Mouse (Mus musculus) heart, embryonic 12.5 days (tissue): Measurements from ENCODE around the gene Ak1. TPM values are rescaled to one million over a fixed set of nuclear protein-coding genes. Genes with fewer than 3 reads are reported as not detected.

ENCODE experiments used
- ATAC-seq: fragments of 200-750 bp; cut with Nextera tagmentation; 2 replicates; pipeline ENCODE4 v1.8.0; 2017; ENCODE audit warnings: moderate TSS enrichment, moderate library complexity; ENCODE audit not compliant: insufficient number of reproducible peaks, low FRiP score
- H3K27ac ChIP-seq: fragments of 300-500 bp; sonication (generic); 2 replicates; pipeline ENCODE4 v1.5.1; 2016; ENCODE audit warnings: mild to moderate bottlenecking, moderate library complexity; ENCODE audit not compliant: poor library complexity, severe bottlenecking
- H3K27me3 ChIP-seq: fragments of 300-500 bp; sonication (generic); replicated peaks from 2 replicates; pipeline ENCODE4 v1.6.1; 2016; ENCODE audit warnings: mild to moderate bottlenecking, moderate library complexity
- H3K36me3 ChIP-seq: fragments of 300-500 bp; sonication (generic); 2 replicates; pipeline ENCODE4 v1.6.1; 2016; ENCODE audit warnings: mild to moderate bottlenecking, moderate library complexity
- H3K4me1 ChIP-seq: fragments of 300-500 bp; sonication (generic); replicated peaks from 2 replicates; pipeline ENCODE4 v1.6.1; 2016; ENCODE audit warnings: mild to moderate bottlenecking
- H3K4me2 ChIP-seq: fragments of 300-500 bp; sonication (generic); 2 replicates; pipeline ENCODE4 v1.6.1; 2016; ENCODE audit warnings: mild to moderate bottlenecking, moderate library complexity
- H3K4me3 ChIP-seq: fragments of 300-500 bp; sonication (generic); 2 replicates; pipeline ENCODE4 v1.5.1; 2016; ENCODE audit warnings: mild to moderate bottlenecking
- H3K9ac ChIP-seq: fragments of 300-500 bp; sonication (generic); 2 replicates; pipeline ENCODE4 v1.6.1; 2016; ENCODE audit warnings: mild to moderate bottlenecking, moderate library complexity
- H3K9me3 ChIP-seq: fragments of 300-500 bp; sonication (generic); replicated peaks from 2 replicates; pipeline ENCODE4 v1.6.1; 2016; ENCODE audit warnings: mild to moderate bottlenecking, moderate library complexity
- WGBS: fragments of 180-500 bp; shearing (Covaris S2); methylation state at CpG from one replicate; pipeline ENCODE4 v1.1.7; 2016; 5-methylcytosine and 5-hydroxymethylcytosine counted together
- microRNA counts: library from miRNA; unstranded; fragments of <30 nt; microRNA quantifications from one replicate; lab custom pipeline; 2017
- microRNA-seq: library from miRNA; unstranded; fragments of <30 nt; microRNA quantifications from one replicate; pipeline ENCODE4, GENCODE M21; 2017
- polyA plus RNA-seq: library from polyadenylated mRNA; unstranded; fragments of >200 nt; fragmentation: Nextera tagmentation; extraction: Ambion mirVana; gene quantifications from 2 replicates; pipeline ENCODE4 v1.2.1, GENCODE M21; 2016

Ak1 gene
- polyA plus RNA-seq, 1 experiment from 2014 or later: 285 TPM

DNA sequence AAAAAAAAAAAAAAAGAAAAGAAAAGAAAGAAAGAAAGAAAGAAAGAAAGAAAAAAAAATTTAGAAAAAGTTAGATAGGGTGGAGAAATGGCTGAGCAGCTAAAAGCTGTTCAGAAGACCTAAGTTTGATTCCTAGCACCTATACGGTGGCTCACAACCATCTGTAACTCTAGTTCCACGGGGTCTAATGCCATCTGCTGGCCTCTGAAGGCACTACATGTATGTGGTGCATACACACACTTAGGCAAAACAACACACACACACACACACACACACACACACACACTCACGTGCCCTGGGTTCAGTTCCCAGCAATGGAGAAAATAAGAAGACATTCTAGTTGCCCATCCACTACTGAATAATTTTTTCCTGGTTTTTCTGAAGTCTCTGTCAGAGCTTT, 55.3 kb downstream of the Ak1 start:
- WGBS: 88% methylated on average over 3 of the region's 3 CpGs
- no peak overlapping the region for H3K9ac ChIP-seq
- no peak for ATAC-seq
- H3K4me2 ChIP-seq: no peak overlapping the region
- H3K9me3 ChIP-seq: no peaks in the 10 kb centered on the region
- no peak overlapping the region for H3K4me3 ChIP-seq
- no peak overlapping the region for H3K27ac ChIP-seq
- no peaks in the 10 kb centered on the region for H3K27me3 ChIP-seq
- peaks cover 86% of the 10 kb centered on the region for H3K36me3 ChIP-seq
- H3K4me1 ChIP-seq: peaks cover 50% of the 10 kb centered on the region

DNA sequence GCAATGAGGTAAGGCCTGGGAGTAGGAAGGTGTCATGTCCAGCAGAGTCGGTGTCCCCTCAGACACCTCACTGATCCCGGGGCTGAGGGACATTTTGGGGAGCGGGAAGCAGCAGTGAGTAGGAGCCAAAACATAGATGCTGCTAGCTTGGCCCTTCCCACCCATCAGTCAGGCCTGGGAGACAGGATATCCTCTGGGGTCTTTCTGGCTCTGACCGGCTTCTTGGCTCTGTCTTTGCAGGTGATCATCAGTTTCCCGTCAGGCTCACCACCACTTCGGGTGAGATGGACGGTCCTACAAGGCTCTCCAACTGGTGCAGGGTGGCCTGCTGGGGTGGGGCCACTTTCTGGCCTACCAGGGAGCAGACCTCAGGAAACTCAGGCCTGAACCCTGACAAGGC, 56.1 kb downstream of the Ak1 start:
- Histone ChIP-seq H3K4me2 (no peak overlapping the region), H3K9ac (no peak overlapping the region), H3K27me3 (no peaks in the 10 kb centered on the region), H3K36me3 (peaks cover 86% of the 10 kb centered on the region), H3K4me3 (no peak overlapping the region), H3K9me3 (no peaks in the 10 kb centered on the region), H3K4me1 (peaks cover 43% of the 10 kb centered on the region), H3K27ac (no peak overlapping the region)
- ATAC-seq: no peak
- WGBS: 88% methylated on average over 7 of the region's 7 CpGs

- 0 out of 2 replicates have a peak overlapping the region, but pooled peaks have one; percentile 11 for H3K9ac ChIP-seq
- H3K4me3 ChIP-seq: no peak overlapping the region
- no peaks in the 10 kb centered on the region for H3K9me3 ChIP-seq
- 12% methylated on average over 7 of the region's 7 CpGs for WGBS
- peaks cover 86% of the 10 kb centered on the region for H3K36me3 ChIP-seq
- H3K4me2 ChIP-seq: no peak overlapping the region
- no peaks in the 10 kb centered on the region for H3K27me3 ChIP-seq
- peaks cover 31% of the 10 kb centered on the region for H3K4me1 ChIP-seq
- peak overlapping the region; percentile 82 for H3K27ac ChIP-seq
- peak; percentile 29; the same call in 1 of the 2 replicates for ATAC-seq
These were observed 58.5 kb downstream of the Ak1 start for GRCm38 (mm10) chr2:32680051-32680451.

GRCm38 (mm10) chr2:32680961-32681650, 59.5 kb downstream of the Ak1 start:
- no peaks in the 10 kb centered on the region for H3K27me3 ChIP-seq
- no peak overlapping the region for H3K4me2 ChIP-seq
- 0 out of 2 replicates have a peak, but pooled peaks have one; percentile 10 for ATAC-seq
- H3K4me3 ChIP-seq: no peak overlapping the region
- peaks cover 31% of the 10 kb centered on the region for H3K4me1 ChIP-seq
- peak overlapping the region; percentile 82 for H3K27ac ChIP-seq
- H3K9ac ChIP-seq: peak overlapping the region; percentile 26; the same call in 1 of the 2 replicates
- peaks cover 86% of the 10 kb centered on the region for H3K36me3 ChIP-seq
- no peaks in the 10 kb centered on the region for H3K9me3 ChIP-seq
- WGBS: 84% methylated on average over 19 of the region's 19 CpGs

- Histone ChIP-seq H3K27me3 (no peaks in the 10 kb centered on the region), H3K4me2 (no peak overlapping the region), H3K4me1 (peaks cover 31% of the 10 kb centered on the region), H3K27ac (0 out of 2 replicates have a peak overlapping the region, but pooled peaks have one; percentile 22), H3K36me3 (peaks cover 90% of the 10 kb centered on the region), H3K9ac (no peak overlapping the region), H3K4me3 (no peak overlapping the region), H3K9me3 (no peaks in the 10 kb centered on the region)
- WGBS: 67% methylated on average over 6 of the region's 6 CpGs
- no peak for ATAC-seq
These were observed 60.2 kb downstream of the Ak1 start for GRCm38 (mm10) chr2:32681754-32682153.

GRCm38 (mm10) chr2:32682721-32683417, 61.3 kb downstream of the Ak1 start:
- Histone ChIP-seq H3K36me3 (peaks cover 90% of the 10 kb centered on the region), H3K27ac (0 out of 2 replicates have a peak overlapping the region, but pooled peaks have one; percentile 5)
- ATAC-seq: no peak

GRCm38 (mm10) chr2:32683701-32684100, 62.1 kb downstream of the Ak1 start:
- WGBS: 90% methylated on average over 10 of the region's 10 CpGs
- Histone ChIP-seq H3K4me3 (no peak overlapping the region), H3K4me2 (no peak overlapping the region), H3K4me1 (peaks cover 30% of the 10 kb centered on the region), H3K27ac (no peak overlapping the region), H3K27me3 (no peaks in the 10 kb centered on the region), H3K9me3 (no peaks in the 10 kb centered on the region), H3K36me3 (peaks cover 91% of the 10 kb centered on the region), H3K9ac (no peak overlapping the region)
- ATAC-seq: no peak

More at GRCm38 (mm10) chr2:32682721-32683417, 61.3 kb downstream of the Ak1 start:
- Histone ChIP-seq H3K4me3 (no peak overlapping the region), H3K27me3 (no peaks in the 10 kb centered on the region), H3K9ac (no peak overlapping the region), H3K9me3 (no peaks in the 10 kb centered on the region), H3K4me2 (no peak overlapping the region), H3K4me1 (peaks cover 31% of the 10 kb centered on the region)
- 80% methylated on average over 14 of the region's 14 CpGs for WGBS

MicroRNAs within 50 kb of the gene (microRNA counts, 519-probe panel; counts per million panel counts)
- not detected for microRNA mmu-miR-1954 (lab: Ali Mortazavi, UCI)

Small RNA genes lying within 50 kb of the gene (microRNA-seq; reads per million reads assigned to microRNA genes)
- gene Gm47291: not detected
- gene Mir1954: not detected

Other genes starting within 250 kb of the Ak1 start
- 48.2 and 48.9 TPM in 2 replicates for gene 1110008P14Rik, start 239.8 kb upstream of the Ak1 start, polyA plus RNA-seq
- gene Lcn2, start 233.5 kb upstream of the Ak1 start, polyA plus RNA-seq: 0.14 and 0.38 TPM in 2 replicates
- gene Ptges2, start 225.9 kb upstream of the Ak1 start, polyA plus RNA-seq: 39.9 and 44.9 TPM in 2 replicates
- 4.7 and 5.4 TPM in 2 replicates for gene Naif1, start 171.3 kb upstream of the Ak1 start, polyA plus RNA-seq
- 13.0 and 14.3 TPM in 2 replicates for gene Slc25a25, start 170.3 kb upstream of the Ak1 start, polyA plus RNA-seq
- 7.9 and 9.0 TPM in 2 replicates for gene Fam102a, start 86.4 kb upstream of the Ak1 start, polyA plus RNA-seq
- gene Dpm2, start 50.9 kb upstream of the Ak1 start, polyA plus RNA-seq: 68.0 and 71.5 TPM in 2 replicates
- 0.23 and 0.33 TPM in 2 replicates for gene Pip5kl1, start 47.0 kb upstream of the Ak1 start, polyA plus RNA-seq
- 0.18 and 0.24 TPM in 2 replicates for gene 9430097D07Rik, start 46.1 kb upstream of the Ak1 start, polyA plus RNA-seq
- 45.6 and 47.2 TPM in 2 replicates for gene St6galnac4, start 34.7 kb upstream of the Ak1 start, polyA plus RNA-seq
- gene St6galnac6, start 22.0 kb upstream of the Ak1 start, polyA plus RNA-seq: 31.6 and 35.3 TPM in 2 replicates
- 159 and 168 TPM in 2 replicates for gene Eng, start 24.8 kb downstream of the Ak1 start, polyA plus RNA-seq
- 18.7 and 20.3 TPM in 2 replicates for gene Fpgs, start 82.4 kb downstream of the Ak1 start, polyA plus RNA-seq
- 67.5 and 73.3 TPM in 2 replicates for gene Cdk9, start 91.3 kb downstream of the Ak1 start, polyA plus RNA-seq
- gene Sh2d3c, start 99.3 kb downstream of the Ak1 start, polyA plus RNA-seq: 35.4 and 36.0 TPM in 2 replicates
- gene 6330409D20Rik, start 119.3 kb downstream of the Ak1 start, polyA plus RNA-seq: not detected in 2 replicates
- 38.5 and 39.3 TPM in 2 replicates for gene Tor2a, start 135.5 kb downstream of the Ak1 start, polyA plus RNA-seq
- gene Ttc16, start 153.9 kb downstream of the Ak1 start, polyA plus RNA-seq: 0.09 and 0.24 TPM in 2 replicates
- gene Ptrh1, start 154.0 kb downstream of the Ak1 start, polyA plus RNA-seq: 4.2 and 5.2 TPM in 2 replicates
- 0.63 and 0.98 TPM in 2 replicates for gene Cfap157, start 162.7 kb downstream of the Ak1 start, polyA plus RNA-seq
- 30.8 and 31.1 TPM in 2 replicates for gene Stxbp1, start 225.5 kb downstream of the Ak1 start, polyA plus RNA-seq